8 mouse cellular contexts compared by ENCODE assay signal in the genomic region with DNA sequence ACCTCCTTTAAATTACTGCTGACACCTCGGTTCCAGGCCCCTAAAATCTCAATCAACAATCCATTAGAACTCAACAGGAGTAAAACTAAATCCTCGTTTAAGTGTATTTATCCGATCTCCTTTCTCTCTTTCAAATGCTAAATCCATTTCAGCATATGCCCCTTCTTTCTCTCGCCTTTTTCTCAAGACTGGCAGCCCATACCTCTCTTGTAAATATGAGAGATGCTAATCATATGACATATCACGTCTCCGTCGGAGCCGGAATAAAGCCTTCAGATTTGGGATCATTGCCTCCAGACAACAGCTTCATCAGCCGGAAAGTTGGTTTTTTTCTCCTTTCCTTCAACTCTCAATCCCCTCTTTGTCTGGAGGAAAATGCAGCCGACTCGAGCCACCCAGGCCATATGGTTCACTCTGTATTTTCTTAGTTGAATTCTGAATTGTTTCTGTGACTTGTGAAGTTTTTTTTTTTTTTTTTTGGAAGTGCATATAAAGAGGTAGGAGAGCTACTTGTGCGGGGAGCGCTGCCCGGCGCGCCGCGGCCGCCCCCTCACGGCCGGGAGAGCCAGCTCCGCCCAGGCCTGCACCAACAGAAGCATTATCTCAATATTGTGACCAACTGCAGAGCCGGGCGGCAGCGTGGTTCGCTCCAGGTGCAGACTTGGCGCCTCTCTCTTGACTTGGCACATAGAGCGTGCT. TPM values are rescaled to one million over a fixed set of nuclear protein-coding genes. Genes with fewer than 3 reads are reported as not detected.
DNase-seq lines count a peak whose midpoint lies in the region; ATAC-seq and TF ChIP-seq lines count a peak whose summit lies in the region.

No protein-coding gene starts in this region.

- H3K9ac ChIP-seq in heart, embryonic 14.5 days (ENCODE audit: low read length): no peak overlapping the region
- H3K9ac ChIP-seq in liver, embryonic 12.5 days: no peak overlapping the region

- peak overlapping the region; percentile 69 for H3K4me2 ChIP-seq in heart, embryonic 14.5 days (ENCODE audit: low read length)
- H3K4me2 ChIP-seq in liver, embryonic 12.5 days: peak overlapping the region; percentile 70

- no peak for TF ChIP-seq POLR2A in small intestine, adult 2 months (IDR thresholded peaks at IDR 0.05; ENCODE audit: low read depth, low read length)

- TF ChIP-seq CTCF in small intestine, adult 2 months (IDR thresholded peaks at IDR 0.05; ENCODE audit: extremely low read depth, insufficient read length, insufficient replicate concordance, low read depth, low read length): no peak

- no peak for ATAC-seq in heart, embryonic 14.5 days (ENCODE audit: insufficient number of reproducible peaks, insufficient read depth, low FRiP score, low read depth)
- no peak for ATAC-seq in liver, embryonic 12.5 days

- 2% methylated on average over 28 of the region's 28 CpGs for WGBS in heart, embryonic 14.5 days
- under 1% methylated on average over 28 of the region's 28 CpGs for whole genome bisulfite sequencing in liver, embryonic 12.5 days (ENCODE audit: insufficient replicate concordance)
- WGBS in small intestine, adult 2 months: 3% methylated on average over 28 of the region's 28 CpGs

- H3K4me1 ChIP-seq in heart, embryonic 14.5 days (ENCODE audit: control insufficient read depth in 2 of 2, insufficient read depth in 2 of 2, low read length in 2 of 2): peaks cover 0 to 12% of the 10 kb centered on the region in 2 experiments; a peak in 2 of 4 replicates
- peaks cover 8% of the 10 kb centered on the region for H3K4me1 ChIP-seq in liver, embryonic 12.5 days
- peaks cover 4% of the 10 kb centered on the region; the same call in 1 of the 2 replicates for H3K4me1 ChIP-seq in small intestine, adult 2 months (ENCODE audit: control insufficient read depth, insufficient read depth, insufficient read length, low read length)

- no peak overlapping the region for H3K27ac ChIP-seq in heart, embryonic 14.5 days (replicated peaks in 1 of 2; ENCODE audit: control insufficient read depth in 1 of 2, insufficient read depth in 1 of 2, low read depth in 2 of 2, low read length in 2 of 2)
- no peak overlapping the region for H3K27ac ChIP-seq in liver, embryonic 12.5 days
- H3K27ac ChIP-seq in small intestine, adult 2 months (ENCODE audit: insufficient read depth, low read depth, low read length): no peak overlapping the region

- no peaks in the 10 kb centered on the region for H3K9me3 ChIP-seq in heart, embryonic 14.5 days (ENCODE audit: control insufficient read depth, low read length)
- no peaks in the 10 kb centered on the region for H3K9me3 ChIP-seq in liver, embryonic 12.5 days (replicated peaks)

- peak; percentile 5 for DNase-seq in cerebellum, adult 8-10 months
- no peak for DNase-seq in cerebellum, adult 11-12 months
- DNase-seq in adrenal gland, postnatal 25 days: peak; percentile 26
- DNase-seq in ovary, postnatal 10 days (ENCODE audit: low spot score): no peak
- DNase-seq in layer of hippocampus, postnatal 36 days: no peak

- H3K36me3 ChIP-seq in heart, embryonic 14.5 days (ENCODE audit: control insufficient read depth, insufficient read depth, low read length): no peaks in the 10 kb centered on the region
- H3K36me3 ChIP-seq in liver, embryonic 12.5 days: no peaks in the 10 kb centered on the region
- no peaks in the 10 kb centered on the region for H3K36me3 ChIP-seq in small intestine, adult 2 months (ENCODE audit: control insufficient read depth, insufficient read depth, low read length)

- peaks cover 67% of the 10 kb centered on the region for H3K27me3 ChIP-seq in heart, embryonic 14.5 days (ENCODE audit: control insufficient read depth, insufficient read depth, low read length)
- H3K27me3 ChIP-seq in liver, embryonic 12.5 days (replicated peaks): peaks cover 78% of the 10 kb centered on the region
- peaks cover 47% of the 10 kb centered on the region for H3K27me3 ChIP-seq in small intestine, adult 2 months (ENCODE audit: control insufficient read depth, insufficient read depth, low read length)

- peak overlapping the region; percentile 37 to 41 for H3K4me3 ChIP-seq in heart, embryonic 14.5 days (ENCODE audit: control insufficient read depth in 1 of 2, insufficient read depth in 1 of 2, low read depth in 1 of 2, low read length in 2 of 2)
- H3K4me3 ChIP-seq in liver, embryonic 12.5 days: peak overlapping the region; percentile 46
- peak overlapping the region; percentile 42 for H3K4me3 ChIP-seq in small intestine, adult 2 months (ENCODE audit: low read depth, low read length)

RNA-seq across cellular contexts. Expression of a gene that starts 7.1 kb away (rescaled TPM):
- total RNA-seq in adrenal gland, postnatal 25 days (2021): not detected in 2 replicates
- polyA plus RNA-seq in heart, embryonic 14.5 days (2014; fragmentation: Nextera tagmentation; extraction: Ambion mirVana): not detected in 2 replicates
- not detected in 2 replicates for polyA plus RNA-seq in liver, embryonic 12.5 days (2016; fragmentation: Nextera tagmentation; extraction: Ambion mirVana)
- polyA plus RNA-seq in small intestine, adult 2 months (2012; rRNA removed): not detected in 2 replicates
- 1 to 10 TPM in 1 of 2 experiments, under 1 TPM in 1; 0.71 to 1.9 TPM for total RNA-seq in layer of hippocampus, postnatal 36 days (2021)

Comparison
In these comparisons a context has a peak if more than half of its experiments do, and no peak if none do; other contexts are left out.
1. DNase-seq: peak in cerebellum, adult 8-10 months (single experiment) and adrenal gland, postnatal 25 days (single experiment); none in cerebellum, adult 11-12 months (single experiment), ovary, postnatal 10 days (single experiment) and layer of hippocampus, postnatal 36 days (0 of 2).
2. Peak in every context shown above with its lines, with median percentiles within 50 percentile points of each other: H3K4me3 ChIP-seq.